Mouse (Mus musculus) small intestine, adult 2 months (tissue): ENCODE results near the gene Cntn2.
"Not testable (repeated sequence)": the region's sequence is repeated elsewhere in the genome, so short reads cannot be mapped to it uniquely, and the experiment has no call there.

Experiments
- CTCF ChIP-seq: fragments of 200-500 bp; IDR thresholded peaks from 2 replicates; pipeline ENCODE4 v1.5.1; 2012; ENCODE audit warnings: low read depth, mild to moderate bottlenecking, control low read depth, inconsistent platforms, low read length, moderate library complexity, mixed read lengths; ENCODE audit not compliant: insufficient replicate concordance, insufficient read length; ENCODE audit errors: extremely low read depth
- POLR2A ChIP-seq: fragments of 200-500 bp; IDR thresholded peaks from 2 replicates; pipeline ENCODE4 v1.6.1; 2012; ENCODE audit warnings: low read depth, mild to moderate bottlenecking, control low read depth, inconsistent platforms, low read length, moderate library complexity

DNA sequence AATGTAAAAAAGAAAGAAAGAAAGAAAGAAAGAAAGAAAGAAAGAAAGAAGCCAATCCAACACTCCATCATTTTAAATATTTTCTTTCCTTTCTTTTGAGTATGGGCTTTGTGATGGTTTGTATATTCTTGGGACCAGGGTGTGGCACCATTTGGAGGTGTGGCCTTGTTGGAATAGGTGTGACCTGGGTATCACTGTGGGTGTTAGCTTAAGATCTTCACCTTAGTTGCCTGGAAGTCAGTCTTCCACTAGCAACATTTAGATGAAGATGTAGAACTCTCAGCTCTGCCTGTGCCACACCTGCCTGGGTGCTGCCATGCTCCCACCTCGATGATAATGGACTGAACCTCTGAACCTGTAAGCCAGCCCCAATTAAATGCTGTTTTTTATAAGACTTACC is 73.0 kb downstream of the Cntn2 start:
- not testable (repeated sequence) for TF ChIP-seq CTCF, POLR2A
